Mouse (Mus musculus) liver, adult 10 weeks (tissue): ENCODE measurements around the gene Syngap1. TPM values are rescaled to one million over a fixed set of nuclear protein-coding genes. Genes with fewer than 3 reads are reported as not detected.

Experiments
- polyA plus RNA-seq: library from polyadenylated mRNA; stranded (reverse); fragments of 350-450 nt; fragmentation: Illumina TruSeq; extraction: RNeasy Lipid Tissue Mini Kit (QIAGEN cat#74804); gene quantifications from one replicate; pipeline ENCODE4 v1.2.3, GENCODE M21; 2014; ENCODE audit warnings: low read depth, low replicate concordance

Gene Syngap1
- polyA plus RNA-seq: 0.29 TPM

DNA sequence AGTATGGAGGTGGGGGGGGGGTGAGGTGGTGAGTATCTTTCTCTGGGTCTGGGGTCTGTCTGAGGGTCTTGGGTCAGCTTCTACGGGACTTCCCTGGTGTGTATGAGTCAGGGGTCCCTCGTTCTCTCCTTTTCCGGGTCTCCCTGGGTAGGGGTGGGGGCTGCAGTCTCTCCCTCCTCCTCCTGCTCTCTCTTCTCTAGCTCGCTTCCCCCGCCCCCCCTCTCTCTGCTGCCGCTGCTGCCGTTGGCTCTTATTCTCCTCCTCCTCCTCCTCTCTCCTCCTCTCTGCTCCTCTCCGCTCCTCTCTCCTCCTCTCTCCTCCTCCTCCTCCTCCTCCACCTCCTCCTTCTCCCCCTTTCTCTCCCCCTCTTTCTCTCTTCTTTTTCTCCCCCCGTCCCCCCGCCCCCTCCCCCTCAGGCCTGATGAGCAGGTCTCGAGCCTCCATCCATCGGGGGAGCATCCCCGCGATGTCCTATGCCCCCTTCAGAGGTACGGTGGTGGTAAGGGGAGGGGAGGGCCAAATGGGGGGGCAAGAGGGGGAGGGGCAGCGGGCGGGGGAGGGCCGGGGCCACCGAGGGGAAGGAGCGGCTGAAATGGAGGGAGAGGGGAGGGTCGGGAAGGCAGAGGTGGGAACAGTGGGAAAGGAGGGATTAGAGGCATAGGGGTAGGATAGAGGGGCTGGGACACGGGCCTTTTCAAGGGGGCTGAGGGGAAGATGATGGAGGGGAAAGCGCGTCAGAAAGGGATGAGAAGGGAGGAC lies at the start of gene Syngap1:
TSS of gene Syngap1 (plus strand) at position 223 of the 759 bp plus-strand sequence.

DNA sequence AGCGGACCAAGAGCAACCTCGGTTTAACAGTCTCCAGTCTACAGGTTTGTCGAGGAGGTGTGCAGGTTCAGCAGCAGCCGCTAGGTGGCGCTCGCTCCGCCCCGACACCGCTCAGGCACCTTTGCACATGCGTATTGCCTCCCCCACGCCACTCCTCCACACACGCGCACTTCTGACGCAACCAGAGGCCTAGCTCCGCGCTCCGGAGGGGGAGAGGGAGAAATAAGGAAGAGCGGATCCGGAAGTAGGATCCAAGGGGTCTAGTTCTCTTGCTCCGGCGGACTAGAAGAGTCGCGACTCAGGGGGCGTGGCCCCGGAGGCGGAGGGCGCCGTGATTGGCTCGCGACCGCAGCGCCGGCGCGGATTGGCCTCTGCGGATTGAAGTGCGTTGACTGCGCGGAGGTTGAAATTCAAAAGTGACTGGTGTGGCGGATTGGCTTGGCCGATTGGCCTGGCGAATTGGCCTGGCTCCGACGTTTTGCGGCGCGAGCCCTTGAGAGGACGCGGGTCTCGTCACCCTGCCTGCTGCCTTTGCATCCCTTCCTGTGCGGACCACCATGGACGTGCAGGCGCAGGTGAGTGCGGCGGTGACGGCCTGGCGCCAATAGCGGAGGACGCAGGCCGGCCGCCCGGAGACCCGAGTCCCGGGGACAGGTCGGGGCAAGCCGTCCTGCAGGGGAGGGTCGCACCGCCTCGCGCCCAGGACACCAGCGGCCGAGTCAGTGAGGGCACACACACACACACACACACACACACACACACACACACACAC lies 24.2 kb upstream of the Syngap1 start, which contains the start of gene Kifc5b:
TSS of gene Kifc5b (plus strand) at position 381 of the 772 bp plus-strand sequence.

GRCm38 (mm10) chr17:26932839-26933398 lies 8.1 kb upstream of the Syngap1 start, which contains the start of gene Phf1:
Gene Phf1 (plus strand): TSS chr17:26933052.

DNA sequence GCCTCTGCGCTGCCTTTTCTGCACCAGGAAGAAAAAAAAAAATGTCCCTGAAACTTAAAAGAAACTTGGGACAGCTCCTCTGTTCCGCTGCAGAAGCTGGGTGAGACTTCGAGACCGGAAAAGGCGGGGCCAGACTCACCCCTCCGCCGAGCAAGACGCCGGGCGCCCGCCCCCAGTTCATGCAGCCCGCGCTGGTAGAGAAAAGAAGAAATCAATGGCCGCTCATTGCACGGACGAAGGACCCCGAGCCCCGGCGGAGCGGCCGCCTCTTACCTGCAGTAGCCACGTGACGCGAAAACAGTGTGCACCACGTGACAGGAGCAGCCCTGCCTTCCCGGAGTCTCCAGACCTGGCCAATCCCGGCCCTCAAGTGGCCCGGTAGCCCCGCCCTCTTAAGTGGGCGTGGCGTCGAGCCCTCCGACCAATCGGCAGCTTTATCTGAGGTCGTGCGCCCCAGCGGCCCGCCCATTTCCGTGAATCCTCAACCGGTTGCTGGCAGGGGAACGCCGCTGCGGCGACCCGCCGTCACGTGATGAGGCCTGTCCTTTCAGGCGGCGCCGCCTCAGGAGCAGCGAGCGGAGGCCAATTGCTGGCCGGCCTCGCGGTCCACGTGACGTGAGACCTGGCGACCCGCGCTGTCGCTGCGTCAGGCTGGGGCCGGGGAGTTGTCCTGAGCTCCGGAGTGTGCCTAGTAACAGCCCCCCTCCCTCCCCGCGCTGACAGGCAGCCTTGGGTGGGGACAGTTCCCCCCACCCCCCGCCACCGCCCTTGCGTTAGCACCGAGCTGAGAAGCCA lies 1.7 kb upstream of the Syngap1 start, which contains the start of gene Cuta:
TSS of gene Cuta (minus strand) at position 392 of the 795 bp plus-strand sequence.

GRCm38 (mm10) chr17:26972703-26973574 lies 31.9 kb downstream of the Syngap1 start, which contains the start of gene Zbtb9:
Gene Zbtb9 (plus strand): TSS chr17:26973167.

Other genes starting within 250 kb of the Syngap1 start
- 19.5 TPM for gene Crebrf, start 225.6 kb upstream of the Syngap1 start, polyA plus RNA-seq
- 15.7 TPM for gene Bnip1, start 160.2 kb upstream of the Syngap1 start, polyA plus RNA-seq
- not detected for gene Nkx2-5, start 96.2 kb upstream of the Syngap1 start, polyA plus RNA-seq
- not detected for gene Kifc5b, start 24.2 kb upstream of the Syngap1 start, polyA plus RNA-seq
- 1.9 TPM for gene Phf1, start 8.2 kb upstream of the Syngap1 start, polyA plus RNA-seq
- 20.1 TPM for gene Cuta, start 1.7 kb upstream of the Syngap1 start, polyA plus RNA-seq
- gene Zbtb9, start 31.9 kb downstream of the Syngap1 start, polyA plus RNA-seq: 5.8 TPM
- 1.5 TPM for gene Bak1, start 87.8 kb downstream of the Syngap1 start, polyA plus RNA-seq
- gene Itpr3, start 116.1 kb downstream of the Syngap1 start, polyA plus RNA-seq: 0.08 TPM
- 12.9 TPM for gene Uqcc2, start 192.7 kb downstream of the Syngap1 start, polyA plus RNA-seq
- gene Ip6k3, start 226.5 kb downstream of the Syngap1 start, polyA plus RNA-seq: not detected